Mouse (Mus musculus): ENCODE data around the gene Sco1.

DNA sequence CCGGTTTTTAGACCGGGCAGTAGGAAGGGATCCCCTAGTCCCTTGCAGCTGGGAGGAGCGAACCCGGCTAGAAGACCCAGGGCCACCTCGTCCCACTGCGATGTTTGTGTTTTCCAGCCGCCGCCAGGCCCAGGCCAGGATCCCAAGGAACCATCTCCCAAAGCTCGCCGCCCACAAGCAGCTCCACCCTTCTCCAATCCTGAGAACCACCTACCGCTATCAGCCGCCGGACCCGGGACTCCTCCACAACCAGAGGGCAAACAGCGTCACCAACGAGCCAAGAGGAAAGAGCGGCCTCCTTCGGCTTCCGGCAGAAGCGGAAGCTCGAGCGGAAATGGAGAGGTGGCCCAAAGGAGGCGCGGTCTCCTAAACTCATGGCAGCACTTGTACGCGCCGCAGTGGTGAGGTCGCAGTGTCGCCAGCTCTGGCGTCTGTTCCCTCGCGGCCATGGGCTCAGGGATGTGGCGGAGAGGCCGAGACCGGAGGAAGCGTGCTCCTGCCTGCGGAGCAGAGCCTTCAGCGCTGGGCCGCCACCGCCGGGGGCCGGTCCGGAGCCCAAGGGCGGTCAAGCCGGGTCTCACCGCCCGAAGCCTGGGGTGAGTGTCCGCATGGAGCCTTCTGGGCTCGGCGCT is at the start of gene Sco1, which contains the start of gene Adprm:
- TF ChIP-seq CTCF (IDR thresholded peaks at IDR 0.05; ENCODE audit: insufficient read depth, low read depth, low read length), result no peak
- peak; percentile 71 for TF ChIP-seq POLR2A (IDR thresholded peaks at IDR 0.05; ENCODE audit: insufficient read depth, low read depth, low read length)
